Mouse (Mus musculus) brain, embryonic 14.5 days (tissue): ENCODE measurements around the gene Slc37a4.

ENCODE experiments used
- CTCF ChIP-seq: fragments of 200-500 bp; IDR thresholded peaks from 2 replicates; pipeline ENCODE4 v1.5.1; 2012; ENCODE audit warnings: inconsistent platforms, mild to moderate bottlenecking, moderate library complexity, borderline replicate concordance; ENCODE audit not compliant: insufficient read depth, insufficient read length; ENCODE audit errors: extremely low read depth
- POLR2A ChIP-seq: fragments of 200-500 bp; IDR thresholded peaks from 2 replicates; pipeline ENCODE4 v1.6.1; 2012; ENCODE audit warnings: mild to moderate bottlenecking, inconsistent platforms, borderline replicate concordance; ENCODE audit not compliant: poor library complexity, insufficient read depth, insufficient read length, severe bottlenecking; ENCODE audit errors: extremely low read depth

GRCm38 (mm10) chr9:44353142-44353541 is 43.5 kb upstream of the Slc37a4 start:
- TF ChIP-seq CTCF (no peak), POLR2A (no peak)
